Mouse (Mus musculus) C2C12 (cell line): ENCODE measurements around the gene Gpatch8. TPM values are rescaled to one million over a fixed set of nuclear protein-coding genes. Genes with fewer than 3 reads are reported as not detected.

Experiments used
- H3K27me3 ChIP-seq: one replicate; pipeline ENCODE4 v1.6.1; 2011; ENCODE audit not compliant: control insufficient read depth, insufficient read depth, insufficient read length
- H3K36me3 ChIP-seq: one replicate; pipeline ENCODE4 v1.6.1; 2011; ENCODE audit not compliant: control insufficient read depth, insufficient read depth
- H3K4me3 ChIP-seq: one replicate; pipeline ENCODE4 v1.5.1; 2011; ENCODE audit warnings: mild to moderate bottlenecking, control low read depth; ENCODE audit not compliant: poor library complexity, insufficient read depth, severe bottlenecking
- H3K79me2 ChIP-seq: one replicate; pipeline ENCODE4 v1.6.1; 2011; ENCODE audit not compliant: control insufficient read depth, insufficient read depth
- H3K79me3 ChIP-seq: one replicate; pipeline ENCODE4 v1.6.1; 2011; ENCODE audit warnings: low read depth, control low read depth
- H3ac ChIP-seq: one replicate; pipeline ENCODE3; 2011; ENCODE audit warnings: low read depth; ENCODE audit not compliant: control insufficient read depth, insufficient read length
- CEBPB ChIP-seq: IDR thresholded peaks from one replicate; pipeline ENCODE4 v1.6.1; 2011; ENCODE audit warnings: low read depth, mild to moderate bottlenecking, control low read depth, moderate library complexity
- CTCF ChIP-seq: IDR thresholded peaks from one replicate; pipeline ENCODE4 v1.5.1; 2011; ENCODE audit not compliant: control insufficient read depth, insufficient read depth, insufficient read length
- FOSL1 ChIP-seq: IDR thresholded peaks from one replicate; pipeline ENCODE4 v1.8.0; 2011; ENCODE audit warnings: mild to moderate bottlenecking, low read length; ENCODE audit not compliant: poor library complexity, insufficient read depth, severe bottlenecking
- MAX ChIP-seq: IDR thresholded peaks from one replicate; pipeline ENCODE4 v1.6.1; 2011; ENCODE audit warnings: mild to moderate bottlenecking, control low read depth
- MYOD1 ChIP-seq: IDR thresholded peaks from one replicate; pipeline ENCODE4 v1.6.1; 2011; ENCODE audit warnings: low read depth; ENCODE audit not compliant: control insufficient read depth, insufficient read length
- MYOG ChIP-seq: IDR thresholded peaks from one replicate; pipeline ENCODE4 v1.6.1; 2011; ENCODE audit not compliant: control insufficient read depth, insufficient read length; ENCODE audit errors: extremely low read depth
- USF1 ChIP-seq: IDR thresholded peaks from one replicate; pipeline ENCODE4 v1.6.1; 2011; ENCODE audit warnings: low read depth, mild to moderate bottlenecking, control low read depth, moderate library complexity
- polyA plus RNA-seq: library from polyadenylated mRNA; unstranded; fragments of >200 nt; fragmentation: generic; extraction: Trizol; gene quantifications from one replicate; pipeline ENCODE4 v1.2.1, GENCODE M21; 2012; ENCODE audit warnings: missing spikeins

Gene Gpatch8
- polyA plus RNA-seq, 1 experiment, result 7.3 TPM

GRCm38 (mm10) chr11:102448327-102448726 is 107.9 kb downstream of the Gpatch8 start:
- no peaks in the 10 kb centered on the region for H3K79me2 ChIP-seq
- no peak overlapping the region for H3ac ChIP-seq
- H3K79me3 ChIP-seq, result no peaks in the 10 kb centered on the region
- peaks cover 35% of the 10 kb centered on the region for H3K27me3 ChIP-seq
- TF ChIP-seq MYOD1, result no peak
- TF ChIP-seq MYOG, result no peak
- no peak for TF ChIP-seq MAX
- no peak for TF ChIP-seq USF1
- TF ChIP-seq CEBPB, result no peak
- TF ChIP-seq FOSL1, result no peak
- no peaks in the 10 kb centered on the region for H3K36me3 ChIP-seq
- no peak overlapping the region for H3K4me3 ChIP-seq

DNA sequence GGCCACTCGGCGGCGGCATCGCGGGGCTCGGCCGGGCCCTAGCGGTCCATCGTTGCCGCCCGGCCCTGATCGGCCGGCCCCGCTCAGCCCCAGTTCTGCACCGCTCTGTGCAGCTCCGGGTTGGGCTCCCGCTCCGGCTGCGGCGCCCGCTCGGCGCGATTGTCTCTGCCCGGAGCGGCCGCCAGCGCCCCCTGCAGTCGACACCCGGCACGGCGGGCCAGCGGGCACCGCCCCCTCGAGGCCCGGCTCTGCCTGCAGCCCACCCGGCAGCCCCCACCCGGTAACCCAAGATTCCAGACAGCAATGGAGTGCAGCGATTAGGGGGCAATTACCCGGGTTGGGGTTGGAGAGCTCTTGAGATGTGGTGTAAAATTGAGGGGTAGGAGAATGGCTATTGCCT is 108.7 kb downstream of the Gpatch8 start, which contains the start of gene Fam171a2:
Fam171a2 (minus strand) TSS at position 186 of the 400 bp plus-strand sequence.
- no peaks in the 10 kb centered on the region for H3K79me2 ChIP-seq
- H3K79me3 ChIP-seq, result no peaks in the 10 kb centered on the region
- H3K4me3 ChIP-seq, result peak within 1 kb of the TSS; percentile 46
- H3K36me3 ChIP-seq, result no peaks in the 10 kb centered on the region
- H3ac ChIP-seq, result peak within 1 kb of the TSS; percentile 89
- TF ChIP-seq FOSL1 (no peak), CTCF (peak; percentile 97), MAX (no peak), MYOG (no peak), USF1 (no peak)
- H3K27me3 ChIP-seq, result peaks cover 32% of the 10 kb centered on the region

DNA sequence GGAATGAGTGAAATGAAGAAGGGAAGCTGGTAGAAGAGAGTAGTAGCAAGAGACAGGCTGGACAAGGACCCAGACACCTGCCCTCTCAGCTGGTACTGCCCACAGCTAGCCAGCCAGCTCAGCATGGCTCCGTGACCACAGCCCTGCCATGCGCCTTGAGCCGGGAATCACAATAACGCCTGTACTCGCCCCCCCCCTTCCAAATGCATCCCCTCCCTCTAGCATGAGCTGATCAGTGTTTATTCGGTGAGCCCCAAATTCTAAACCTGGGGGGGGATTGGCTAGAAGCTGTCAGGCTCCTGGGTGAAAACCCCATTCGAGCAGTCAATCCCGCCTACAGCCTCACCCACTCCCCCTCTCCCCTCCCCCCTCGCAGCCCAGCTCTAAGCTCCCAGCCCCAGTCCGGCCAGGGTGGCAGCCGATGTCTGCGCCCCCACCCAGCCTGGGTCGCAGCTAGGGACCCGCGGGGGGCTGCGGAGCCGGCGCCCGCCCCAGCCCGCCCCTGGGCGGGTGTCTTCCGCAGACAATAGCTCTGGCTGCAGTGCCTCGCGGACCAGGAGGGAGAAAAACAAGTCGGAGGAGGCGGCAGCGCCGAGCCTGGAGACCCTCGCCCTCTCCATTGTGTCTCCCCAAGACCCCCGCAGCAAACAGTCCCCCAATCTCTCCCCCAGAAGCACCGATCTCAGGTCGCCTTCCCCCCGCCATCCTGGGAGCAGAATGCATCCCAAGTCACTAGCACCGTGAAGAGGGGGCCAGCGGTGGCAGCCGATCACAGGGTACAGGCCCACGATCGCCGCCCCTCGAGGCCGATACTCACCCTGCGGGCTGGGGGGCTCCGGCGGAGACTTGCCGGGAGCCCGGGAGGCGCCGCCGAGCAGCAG is 109.4 kb downstream of the Gpatch8 start:
- Histone ChIP-seq H3K79me3 (no peaks in the 10 kb centered on the region), H3K79me2 (no peaks in the 10 kb centered on the region), H3ac (peak overlapping the region; percentile 89), H3K27me3 (peaks cover 26% of the 10 kb centered on the region), H3K4me3 (peak overlapping the region; percentile 46), H3K36me3 (no peaks in the 10 kb centered on the region)
- no peak for TF ChIP-seq CTCF
- TF ChIP-seq MYOD1, result peak; percentile 44

GRCm38 (mm10) chr11:102445891-102446361 is 110.3 kb downstream of the Gpatch8 start:
- no peak overlapping the region for H3K4me3 ChIP-seq

DNA sequence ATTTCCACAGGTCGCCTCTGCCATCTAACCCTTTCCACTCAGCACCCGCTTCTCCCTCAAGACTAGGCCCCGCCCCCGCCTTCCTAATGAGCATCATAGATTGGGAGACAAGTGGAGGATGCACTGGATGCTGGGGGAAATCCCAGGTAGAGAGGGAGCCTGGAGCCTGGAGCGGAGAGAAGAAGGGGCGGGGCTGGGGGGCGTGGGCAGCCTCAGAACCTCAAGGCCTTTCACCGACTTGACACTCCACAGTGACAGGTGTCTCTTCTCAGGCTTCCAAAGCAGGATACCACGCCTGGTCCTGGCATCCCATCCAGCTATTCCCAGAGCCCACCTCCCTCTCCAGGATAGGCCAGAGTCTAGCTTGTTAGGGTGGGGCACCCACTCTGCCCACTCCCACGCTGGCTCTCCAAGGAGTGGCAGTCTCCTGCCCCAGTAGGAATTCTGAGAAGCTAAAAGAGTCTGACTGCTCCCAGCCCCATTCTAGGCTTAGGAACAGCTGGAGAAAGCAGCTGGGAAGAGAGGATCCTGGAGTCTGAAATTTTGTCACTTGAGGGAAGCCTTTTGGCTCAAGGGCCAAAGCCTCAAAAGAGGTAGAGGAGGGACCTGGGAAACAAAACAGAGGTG is 110.8 kb downstream of the Gpatch8 start:
- Histone ChIP-seq H3K36me3 (no peaks in the 10 kb centered on the region), H3K27me3 (peaks cover 22% of the 10 kb centered on the region), H3K4me3 (no peak overlapping the region), H3K79me3 (no peaks in the 10 kb centered on the region), H3K79me2 (no peaks in the 10 kb centered on the region), H3ac (no peak overlapping the region)
- TF ChIP-seq MYOD1 (peak; percentile 25), FOSL1 (no peak)

More at GRCm38 (mm10) chr11:102445891-102446361, 110.3 kb downstream of the Gpatch8 start:
- H3K79me2 ChIP-seq, result no peaks in the 10 kb centered on the region
- H3K27me3 ChIP-seq, result peaks cover 26% of the 10 kb centered on the region
- H3K79me3 ChIP-seq, result no peaks in the 10 kb centered on the region
- H3ac ChIP-seq, result no peak overlapping the region
- no peak for TF ChIP-seq FOSL1
- no peak for TF ChIP-seq MYOG
- no peak for TF ChIP-seq MAX
- no peak for TF ChIP-seq USF1
- TF ChIP-seq CEBPB, result no peak
- TF ChIP-seq MYOD1, result no peak
- no peak for TF ChIP-seq CTCF
- H3K36me3 ChIP-seq, result no peaks in the 10 kb centered on the region
